Mouse (Mus musculus) brown adipose tissue, adult 24 weeks (tissue): ENCODE data around the gene Trim80. TPM values are rescaled to one million over a fixed set of nuclear protein-coding genes. Genes with fewer than 3 reads are reported as not detected.

Experiments
- H3K27ac ChIP-seq: fragments of 200-500 bp; replicated peaks from 2 replicates; pipeline ENCODE4 v1.5.1; 2012; ENCODE audit warnings: low read depth, mild to moderate bottlenecking, low read length
- H3K4me1 ChIP-seq: fragments of 200-500 bp; 2 replicates; pipeline ENCODE4 v1.6.1; 2012; ENCODE audit warnings: low read length, mixed read lengths; ENCODE audit not compliant: control insufficient read depth, insufficient read depth, insufficient read length
- H3K4me3 ChIP-seq: fragments of 200-500 bp; 2 replicates; pipeline ENCODE4 v1.5.1; 2012; ENCODE audit warnings: low read depth, mild to moderate bottlenecking, low read length, moderate library complexity; ENCODE audit not compliant: insufficient read depth
- polyA plus RNA-seq: library from polyadenylated mRNA; stranded (reverse); fragments of >200 nt; gene quantifications from 2 replicates; pipeline ENCODE4 v1.2.4, GENCODE M21; 2012; ENCODE audit not compliant: missing spikeins, insufficient read depth, insufficient read length

Gene Trim80
- polyA plus RNA-seq, 1 experiment = 0.87 TPM

GRCm38 (mm10) chr11:115421328-115421727 lies 19.0 kb upstream of the Trim80 start:
- H3K4me1 ChIP-seq = peaks cover 3% of the 10 kb centered on the region; the same call in 1 of the 2 replicates
- H3K4me3 ChIP-seq = peak overlapping the region; percentile 3; the same call in 1 of the 2 replicates
- no peak overlapping the region for H3K27ac ChIP-seq

GRCm38 (mm10) chr11:115421972-115422371 lies 18.4 kb upstream of the Trim80 start:
- peaks cover 3% of the 10 kb centered on the region; the same call in 1 of the 2 replicates for H3K4me1 ChIP-seq

GRCm38 (mm10) chr11:115423091-115423490 lies 17.3 kb upstream of the Trim80 start:
- Histone ChIP-seq H3K4me1 (peaks cover 3% of the 10 kb centered on the region; the same call in 1 of the 2 replicates), H3K27ac (no peak overlapping the region), H3K4me3 (no peak overlapping the region)

More at GRCm38 (mm10) chr11:115421972-115422371, 18.4 kb upstream of the Trim80 start:
- Histone ChIP-seq H3K4me3 (no peak overlapping the region), H3K27ac (no peak overlapping the region)

- Histone ChIP-seq H3K4me3 (no peak overlapping the region), H3K4me1 (peaks cover 3% of the 10 kb centered on the region; the same call in 1 of the 2 replicates), H3K27ac (no peak overlapping the region)
Observed at GRCm38 (mm10) chr11:115424666-115425065, 15.7 kb upstream of the Trim80 start.

- no peak overlapping the region for H3K4me3 ChIP-seq
- no peak overlapping the region for H3K27ac ChIP-seq
- peaks cover 3% of the 10 kb centered on the region; the same call in 1 of the 2 replicates for H3K4me1 ChIP-seq
Observed at GRCm38 (mm10) chr11:115425671-115426070, 14.7 kb upstream of the Trim80 start.

GRCm38 (mm10) chr11:115427482-115428331 lies 12.6 kb upstream of the Trim80 start:
- Histone ChIP-seq H3K4me1 (no peaks in the 10 kb centered on the region), H3K27ac (peak overlapping the region; percentile 57), H3K4me3 (peak overlapping the region; percentile 45)

GRCm38 (mm10) chr11:115429307-115429706 lies 11.0 kb upstream of the Trim80 start:
- Histone ChIP-seq H3K4me1 (no peaks in the 10 kb centered on the region), H3K4me3 (no peak overlapping the region), H3K27ac (no peak overlapping the region)

GRCm38 (mm10) chr11:115430561-115430960 lies 9.8 kb upstream of the Trim80 start:
- Histone ChIP-seq H3K4me3 (no peak overlapping the region), H3K27ac (no peak overlapping the region), H3K4me1 (no peaks in the 10 kb centered on the region)

- no peak overlapping the region for H3K27ac ChIP-seq
- H3K4me3 ChIP-seq = no peak overlapping the region
- no peaks in the 10 kb centered on the region for H3K4me1 ChIP-seq
Observed at GRCm38 (mm10) chr11:115432814-115433213, 7.5 kb upstream of the Trim80 start.

GRCm38 (mm10) chr11:115433342-115433741 lies 7.0 kb upstream of the Trim80 start:
- H3K4me3 ChIP-seq = no peak overlapping the region
- H3K27ac ChIP-seq = no peak overlapping the region

GRCm38 (mm10) chr11:115435596-115436337 lies 4.6 kb upstream of the Trim80 start:
- Histone ChIP-seq H3K27ac (no peak overlapping the region), H3K4me1 (no peaks in the 10 kb centered on the region)

More at GRCm38 (mm10) chr11:115433342-115433741, 7.0 kb upstream of the Trim80 start:
- no peaks in the 10 kb centered on the region for H3K4me1 ChIP-seq

GRCm38 (mm10) chr11:115437571-115438122 lies 2.7 kb upstream of the Trim80 start:
- Histone ChIP-seq H3K4me1 (no peaks in the 10 kb centered on the region), H3K4me3 (no peak overlapping the region), H3K27ac (no peak overlapping the region)

More at GRCm38 (mm10) chr11:115435596-115436337, 4.6 kb upstream of the Trim80 start:
- peak overlapping the region; percentile 22; the same call in 1 of the 2 replicates for H3K4me3 ChIP-seq

GRCm38 (mm10) chr11:115439326-115439725 lies 1.0 kb upstream of the Trim80 start:
- no peak overlapping the region for H3K27ac ChIP-seq

GRCm38 (mm10) chr11:115441417-115441816 lies 1.1 kb downstream of the Trim80 start:
- H3K27ac ChIP-seq = no peak overlapping the region
- no peak overlapping the region for H3K4me3 ChIP-seq
- no peaks in the 10 kb centered on the region for H3K4me1 ChIP-seq

More at GRCm38 (mm10) chr11:115439326-115439725, 1.0 kb upstream of the Trim80 start:
- H3K4me3 ChIP-seq = no peak overlapping the region
- no peaks in the 10 kb centered on the region for H3K4me1 ChIP-seq

- no peaks in the 10 kb centered on the region; the same call in 1 of the 2 replicates for H3K4me1 ChIP-seq
- H3K27ac ChIP-seq = no peak overlapping the region
- no peak overlapping the region for H3K4me3 ChIP-seq
Observed at GRCm38 (mm10) chr11:115446906-115447305, 6.6 kb downstream of the Trim80 start.
